Mouse (Mus musculus) right cerebral cortex, postnatal 36 days (tissue): ENCODE measurements around the gene Syne3.

Experiments
- DNase-seq, 2 experiments: peaks; one replicate each; pipeline ENCODE4 v3.0.0; 2022; ENCODE audit warnings: low spot score in 2 of 2, mixed read lengths in 1 of 2

The Syne3 gene

DNA sequence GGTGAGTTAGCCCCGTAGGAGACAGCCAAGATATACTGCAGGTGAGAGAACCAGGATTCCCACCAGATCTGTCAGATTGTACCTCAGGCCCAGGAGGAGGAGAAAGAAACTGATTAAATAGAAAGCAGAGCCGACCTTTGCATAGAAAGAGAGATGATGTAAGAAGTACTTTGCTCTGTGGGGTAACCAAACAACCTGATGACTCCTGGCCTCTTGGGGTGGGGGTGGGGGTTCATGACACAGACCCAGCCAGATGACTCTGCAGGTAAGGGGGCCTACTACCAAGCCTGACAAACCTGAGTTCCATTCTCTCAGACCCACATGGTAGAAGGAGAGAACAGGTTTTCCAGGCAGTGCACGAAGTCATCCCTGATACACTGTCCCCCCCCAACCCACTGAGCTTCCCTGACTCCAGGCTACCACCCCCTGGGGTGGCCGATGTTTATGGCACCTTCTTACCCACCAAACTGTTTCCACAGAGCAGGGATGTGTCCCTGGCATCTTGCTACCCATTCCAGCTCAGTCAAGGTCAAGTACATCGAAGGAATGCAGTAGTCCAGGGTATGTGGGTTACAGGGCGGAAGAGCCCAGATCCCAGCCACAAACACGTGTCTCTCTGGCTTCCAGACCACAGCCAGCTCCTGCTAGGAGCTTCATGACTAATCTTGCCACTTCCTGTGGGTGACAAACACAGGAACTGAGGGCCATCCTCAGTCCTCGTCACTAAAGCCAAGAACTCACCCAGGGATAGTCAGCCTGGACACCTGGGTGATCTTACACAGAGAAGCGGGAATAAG is 8.9 kb downstream of the Syne3 start:
- DNase-seq = no peak

DNA sequence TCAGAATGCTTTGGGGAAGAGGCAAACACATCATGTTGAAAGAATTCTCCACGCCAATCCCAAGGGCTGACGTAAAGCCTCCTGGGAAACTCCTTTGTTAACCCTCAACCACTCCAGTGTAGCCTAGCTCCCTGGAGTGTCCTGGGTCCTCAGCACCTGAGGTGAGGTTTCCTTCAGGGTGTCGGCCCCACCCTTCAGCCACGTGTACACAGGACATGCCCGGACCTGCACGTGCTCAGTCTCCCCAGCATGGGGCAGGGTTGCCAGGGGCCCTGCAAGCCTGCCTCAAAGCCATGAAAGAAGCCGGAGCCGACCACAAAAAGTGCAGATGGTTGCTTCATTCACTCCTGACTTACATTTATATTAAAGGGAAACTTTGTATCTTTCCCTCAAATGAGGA is 10.4 kb downstream of the Syne3 start:
- no peak for DNase-seq

DNA sequence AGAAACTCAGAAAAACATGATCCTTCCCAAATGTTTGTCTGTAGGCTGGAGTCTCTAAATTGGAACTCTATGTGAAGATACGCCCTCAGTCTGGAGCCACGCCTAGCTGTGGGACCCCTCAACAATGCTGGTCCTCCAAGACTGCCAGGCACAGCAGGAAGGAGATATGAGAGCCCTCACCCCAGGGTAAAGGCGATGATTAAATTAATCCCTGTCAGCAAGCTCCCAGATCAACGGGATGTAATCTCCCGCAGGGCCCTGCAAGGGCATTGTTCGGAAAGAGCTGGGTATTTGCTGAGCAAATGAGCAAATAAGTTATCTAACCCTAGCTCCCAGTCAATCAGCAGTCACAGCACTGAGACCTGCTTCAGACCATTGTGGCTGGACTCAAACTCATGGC is 11.1 kb downstream of the Syne3 start:
- no peak for DNase-seq

DNA sequence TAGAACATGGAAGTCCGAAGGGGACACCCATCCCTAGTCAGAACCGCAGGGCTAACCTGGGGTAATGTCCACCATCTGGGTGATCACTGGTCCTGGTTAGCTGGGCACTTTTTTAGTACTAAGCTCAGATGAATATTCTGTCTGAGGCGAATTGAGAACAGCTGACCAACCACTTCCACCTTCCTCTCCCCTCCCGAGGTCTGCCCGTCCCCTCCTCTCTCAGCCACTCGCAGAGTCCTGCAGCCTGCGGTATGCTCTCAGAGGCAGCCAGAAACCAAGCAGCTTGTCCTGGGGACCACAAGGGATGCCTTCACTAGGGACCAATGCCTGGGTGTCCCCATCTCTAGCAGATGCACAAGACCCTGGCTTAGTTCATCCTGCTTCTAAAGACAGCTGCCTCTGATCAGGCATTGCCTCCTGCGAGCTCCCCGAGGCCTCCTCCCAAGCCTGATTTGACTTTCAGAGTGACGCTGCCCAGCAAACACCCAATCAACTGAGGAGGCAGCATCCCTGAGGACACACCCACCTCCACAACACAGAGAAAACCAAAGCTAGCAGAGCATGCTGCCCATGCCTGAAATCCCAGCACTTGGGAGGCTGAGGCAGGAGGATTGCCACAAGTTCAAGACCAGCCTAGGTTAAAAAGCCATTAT is 11.8 kb downstream of the Syne3 start:
- no peak for DNase-seq

- DNase-seq = no peak
Observed at GRCm38 (mm10) chr12:104997159-104997558, 12.4 kb downstream of the Syne3 start.

DNA sequence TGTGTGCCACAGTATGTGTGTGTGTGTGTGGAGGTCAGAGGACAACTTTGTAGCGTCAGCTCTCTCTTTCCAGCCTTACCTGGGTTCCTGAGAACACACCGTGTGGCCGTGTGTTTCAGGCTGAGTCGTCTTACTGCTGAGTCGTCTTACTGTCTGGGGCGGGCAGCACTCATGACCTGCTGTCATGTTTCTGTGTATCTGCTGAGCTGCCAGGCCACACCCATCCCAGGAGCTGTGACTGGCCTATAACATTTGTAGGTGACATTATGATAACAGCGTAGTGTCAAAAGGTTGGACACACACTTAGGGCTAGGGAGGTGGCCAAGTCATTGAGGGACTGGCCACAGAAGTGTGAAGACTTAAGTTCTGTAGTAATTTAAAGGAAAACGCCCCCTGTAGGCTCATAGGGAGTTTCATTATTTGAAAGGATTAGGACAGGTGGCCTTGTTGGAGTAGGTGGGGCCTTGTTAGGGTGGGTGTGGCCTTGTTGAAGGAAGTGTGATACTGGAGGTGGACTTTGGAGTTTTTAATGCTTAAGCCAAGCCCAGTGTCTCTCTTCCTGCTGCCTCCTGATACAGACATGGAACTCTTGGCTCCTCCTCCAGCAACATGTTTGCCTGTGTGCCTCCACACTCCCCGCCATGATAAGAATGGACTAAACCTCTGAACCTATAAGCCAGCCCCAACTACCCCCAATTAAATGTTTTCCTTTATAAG is 13.4 kb downstream of the Syne3 start:
- DNase-seq = no peak

GRCm38 (mm10) chr12:104995259-104995876 is 14.2 kb downstream of the Syne3 start:
- DNase-seq = no peak

DNA sequence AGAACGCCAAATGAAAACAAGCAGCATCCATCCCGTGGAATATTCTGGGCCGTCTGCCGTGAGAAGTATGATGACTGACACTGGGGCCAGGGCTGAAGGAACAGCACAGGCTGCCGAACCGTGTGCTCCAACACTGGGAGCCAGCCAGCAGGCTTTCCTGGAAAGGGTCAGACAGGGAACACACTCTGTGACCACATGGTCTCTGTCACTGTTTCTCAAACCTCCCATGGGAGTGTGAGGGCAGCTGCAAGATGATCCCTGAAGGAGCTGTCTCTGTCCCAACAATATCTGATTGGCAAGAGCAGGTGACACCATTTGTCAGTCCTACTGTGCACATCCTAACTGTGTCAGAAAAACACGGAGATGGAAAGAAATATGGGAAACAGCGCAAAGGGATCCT is 16.8 kb downstream of the Syne3 start:
- no peak for DNase-seq

DNA sequence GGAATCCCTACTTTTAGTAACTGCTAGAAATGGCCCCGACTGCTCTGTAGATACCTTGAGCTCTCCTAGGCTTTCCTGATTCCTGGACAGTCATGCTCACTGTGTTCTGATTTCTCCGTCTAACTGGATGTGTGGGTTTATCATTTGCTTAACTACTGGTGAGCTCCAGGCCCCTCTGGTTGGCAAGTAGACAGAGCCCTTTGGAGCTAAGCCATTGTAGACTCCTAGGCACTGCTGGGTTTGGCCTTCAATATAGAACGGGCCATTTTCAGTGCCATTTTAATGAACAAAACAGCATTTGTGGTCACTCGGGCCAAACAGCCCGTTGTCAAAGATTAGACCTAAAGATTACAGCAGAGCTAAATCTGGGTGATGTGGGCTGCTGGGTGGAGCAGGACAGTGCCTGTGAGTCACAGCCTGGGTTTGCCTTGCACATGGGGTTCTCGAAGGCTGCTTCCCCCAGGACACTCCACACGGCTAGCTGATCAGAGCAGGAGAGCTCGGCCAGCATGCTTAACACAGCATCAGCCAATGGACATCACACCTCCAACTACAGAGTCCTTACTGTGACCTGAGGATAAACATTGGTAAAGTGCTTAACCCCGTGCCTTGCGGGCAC is 17.4 kb downstream of the Syne3 start:
- DNase-seq = no peak

GRCm38 (mm10) chr12:104990741-104991454 is 18.7 kb downstream of the Syne3 start:
- no peak for DNase-seq

DNA sequence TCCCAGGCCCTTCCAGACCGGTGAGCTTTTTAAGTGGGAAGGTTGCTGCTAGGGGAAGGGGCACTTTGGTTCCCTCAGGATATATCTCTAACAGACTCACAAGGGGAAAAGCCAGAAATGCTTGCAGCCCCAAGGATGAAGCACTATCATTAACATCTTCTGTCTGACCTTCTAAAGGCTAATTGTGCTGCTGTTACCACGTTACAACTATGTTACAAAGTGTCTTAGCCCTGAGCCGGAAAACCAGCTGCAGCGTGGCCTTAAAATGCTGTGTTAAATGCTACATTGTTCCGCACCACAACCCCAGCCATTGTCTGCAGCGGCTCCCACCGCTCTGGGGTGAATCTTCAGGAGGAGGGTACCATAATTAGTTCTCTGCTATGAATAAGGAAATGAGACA is 21.7 kb downstream of the Syne3 start:
- no peak for DNase-seq

GRCm38 (mm10) chr12:104986781-104987180 is 22.8 kb downstream of the Syne3 start:
- DNase-seq = no peak

- DNase-seq = no peak
Observed at GRCm38 (mm10) chr12:104986001-104986400, 23.6 kb downstream of the Syne3 start.

GRCm38 (mm10) chr12:104985088-104985487 is 24.5 kb downstream of the Syne3 start:
- no peak for DNase-seq

DNA sequence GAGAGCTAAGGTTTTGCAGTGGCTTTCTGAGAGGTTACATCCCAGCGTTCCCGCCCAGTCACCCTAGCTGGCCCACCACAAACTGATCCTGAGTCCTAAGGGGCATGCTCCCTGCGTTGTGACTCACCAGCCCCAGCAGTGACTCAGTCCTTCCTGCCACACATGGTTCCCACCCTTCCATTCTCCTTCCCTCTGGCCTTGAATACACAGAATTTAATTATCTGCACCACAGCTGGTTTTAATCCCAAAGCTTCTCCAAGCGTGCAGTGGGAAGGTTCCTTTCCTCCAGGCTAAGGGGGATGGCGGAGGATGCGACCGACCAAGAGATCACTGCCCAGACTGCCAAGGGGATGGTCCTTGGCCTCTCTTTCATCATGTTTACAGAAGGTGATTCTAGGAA is 26.1 kb downstream of the Syne3 start:
- no peak for DNase-seq

DNA sequence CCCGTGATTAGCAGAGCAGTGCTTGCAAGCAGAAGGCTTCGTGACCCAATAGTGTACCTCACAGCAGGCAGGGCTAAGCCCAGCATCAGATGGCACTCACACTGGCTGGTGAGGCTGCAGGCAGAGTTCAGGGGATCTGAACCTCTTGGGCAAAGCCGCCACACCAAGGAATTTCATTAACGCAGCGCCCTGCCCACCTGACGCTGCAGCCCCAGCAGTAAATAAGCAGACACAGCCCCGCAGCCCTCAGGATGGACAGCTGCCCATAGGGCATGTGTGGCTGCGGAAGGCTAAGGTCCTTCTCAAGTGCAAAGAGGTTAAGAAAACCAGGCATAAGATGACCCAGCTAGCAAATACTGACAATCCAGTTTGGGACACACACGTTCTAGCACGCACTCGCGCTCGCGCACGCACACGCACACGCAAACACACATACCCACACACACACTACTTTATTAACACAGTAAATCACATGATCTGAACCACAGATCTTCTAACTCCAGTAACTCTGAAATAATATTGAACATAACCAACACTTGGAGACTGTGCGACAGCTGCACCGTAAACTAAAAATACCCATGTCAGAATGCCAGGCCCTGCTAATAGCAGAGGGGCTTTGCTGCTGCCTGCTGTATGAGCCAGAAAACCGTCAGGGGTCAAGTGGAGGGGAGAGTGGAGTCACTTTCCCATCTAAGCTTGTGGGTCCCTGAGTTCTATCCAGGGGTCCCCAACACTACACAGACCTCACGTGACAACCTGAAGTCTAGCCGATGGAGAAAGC is 30.5 kb downstream of the Syne3 start:
- DNase-seq = no peak

GRCm38 (mm10) chr12:104978420-104978819 is 31.2 kb downstream of the Syne3 start:
- no peak for DNase-seq

DNA sequence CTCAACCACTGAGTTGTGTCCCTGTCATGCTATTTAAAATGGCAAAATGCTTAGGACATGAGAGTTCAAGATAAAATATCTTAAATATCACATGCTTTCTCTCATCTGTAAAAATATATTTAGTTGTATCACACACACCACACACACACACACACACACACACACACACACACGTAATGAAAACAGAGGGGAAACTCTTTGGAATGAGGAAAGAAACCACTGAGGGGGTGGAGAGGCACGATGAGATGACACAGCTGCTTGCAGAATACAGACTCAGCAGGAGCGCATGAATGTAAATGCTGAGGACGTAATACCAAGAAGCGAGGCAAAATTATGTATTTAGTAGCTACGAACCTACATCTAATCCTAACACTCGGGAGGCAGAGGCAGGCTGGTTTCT is 32.7 kb downstream of the Syne3 start:
- DNase-seq = no peak

- no peak for DNase-seq
Observed at GRCm38 (mm10) chr12:104976331-104976817, 33.2 kb downstream of the Syne3 start.

DNA sequence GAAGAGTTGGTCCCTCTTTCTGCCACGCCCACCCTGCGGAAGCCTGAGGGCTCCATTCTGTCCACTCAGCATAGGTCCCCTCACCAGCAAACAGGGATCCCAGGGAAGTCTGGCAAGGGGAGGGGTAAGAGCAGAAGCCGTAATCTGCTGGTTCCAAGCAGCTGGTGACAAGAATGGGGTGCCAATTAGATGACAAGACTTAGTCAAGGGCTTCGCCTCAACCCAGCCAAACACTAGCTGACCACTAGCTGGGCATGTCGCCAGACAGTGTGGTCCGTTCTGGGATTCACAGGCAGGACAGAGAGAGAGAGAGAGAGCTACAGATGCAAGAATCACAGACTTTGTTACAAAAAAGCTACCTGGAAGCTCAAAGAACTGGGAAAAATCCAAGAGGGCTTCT is 36.7 kb downstream of the Syne3 start:
- no peak for DNase-seq
